Mouse (Mus musculus) gonadal fat pad, adult 2 months (tissue): ENCODE results near the gene Hsbp1. TPM values are rescaled to one million over a fixed set of nuclear protein-coding genes. Genes with fewer than 3 reads are reported as not detected.
"Not testable (repeated sequence)": the region's sequence is repeated elsewhere in the genome, so short reads cannot be mapped to it uniquely, and the experiment has no call there.

Experiments used
- DNase-seq: peaks from one replicate; pipeline ENCODE4 v3.0.0-alpha.2; 2012; ENCODE audit warnings: low read depth
- polyA plus RNA-seq: library from polyadenylated mRNA; depleted of rRNA; stranded (reverse); fragments of >200 nt; gene quantifications from 2 replicates; pipeline ENCODE4 v1.2.3, GENCODE M21; 2012; rRNA removed

The Hsbp1 gene
- polyA plus RNA-seq: 168 and 181 TPM in 2 replicates

GRCm38 (mm10) chr8:119344190-119344856 is at the start of gene Hsbp1:
Gene Hsbp1 (plus strand): TSS chr8:119344488.
- DNase-seq: peak; percentile 74

GRCm38 (mm10) chr8:119295477-119295876 is 48.8 kb upstream of the Hsbp1 start:
- DNase-seq: no peak

GRCm38 (mm10) chr8:119297752-119298151 is 46.5 kb upstream of the Hsbp1 start:
- not testable (repeated sequence) for DNase-seq

- no peak for DNase-seq
These were observed 44.0 kb upstream of the Hsbp1 start for GRCm38 (mm10) chr8:119300335-119300734.

- no peak for DNase-seq
These were observed 40.1 kb upstream of the Hsbp1 start for GRCm38 (mm10) chr8:119304196-119304595.

- DNase-seq: no peak
These were observed 32.9 kb upstream of the Hsbp1 start for GRCm38 (mm10) chr8:119311412-119311811.

GRCm38 (mm10) chr8:119323215-119323614 is 21.1 kb upstream of the Hsbp1 start:
- no peak for DNase-seq

GRCm38 (mm10) chr8:119339546-119339945 is 4.7 kb upstream of the Hsbp1 start:
- no peak for DNase-seq

- no peak for DNase-seq
These were observed 682 bp upstream of the Hsbp1 start for GRCm38 (mm10) chr8:119343606-119344005.

GRCm38 (mm10) chr8:119345029-119345682 is 868 bp downstream of the Hsbp1 start:
- no peak for DNase-seq

- no peak for DNase-seq
These were observed 1.4 kb downstream of the Hsbp1 start for GRCm38 (mm10) chr8:119345683-119346075.

- no peak for DNase-seq
These were observed 7.4 kb downstream of the Hsbp1 start for GRCm38 (mm10) chr8:119351647-119352046.

GRCm38 (mm10) chr8:119352977-119353658 is 8.8 kb downstream of the Hsbp1 start:
- no peak for DNase-seq

GRCm38 (mm10) chr8:119353659-119354023 is 9.4 kb downstream of the Hsbp1 start:
- no peak for DNase-seq

- DNase-seq: not testable (repeated sequence)
These were observed 12.3 kb downstream of the Hsbp1 start for GRCm38 (mm10) chr8:119356631-119357030.

GRCm38 (mm10) chr8:119358175-119358574 is 13.9 kb downstream of the Hsbp1 start:
- DNase-seq: no peak

- no peak for DNase-seq
These were observed 14.5 kb downstream of the Hsbp1 start for GRCm38 (mm10) chr8:119358836-119359235.

- DNase-seq: no peak
These were observed 16.5 kb downstream of the Hsbp1 start for GRCm38 (mm10) chr8:119360686-119361295.

- not testable (repeated sequence) for DNase-seq
These were observed 30.4 kb downstream of the Hsbp1 start for GRCm38 (mm10) chr8:119374716-119375115.

GRCm38 (mm10) chr8:119378476-119378875 is 34.2 kb downstream of the Hsbp1 start:
- no peak for DNase-seq

GRCm38 (mm10) chr8:119380619-119381018 is 36.3 kb downstream of the Hsbp1 start:
- no peak for DNase-seq

GRCm38 (mm10) chr8:119384478-119384877 is 40.2 kb downstream of the Hsbp1 start:
- no peak for DNase-seq
